Mouse (Mus musculus) B cell, adult (primary cell): Measurements from ENCODE around the gene 2310061N02Rik. TPM values are rescaled to one million over a fixed set of nuclear protein-coding genes. Genes with fewer than 3 reads are reported as not detected.

Experiments used
- total RNA-seq: library from RNA; stranded (reverse); gene quantifications from 4 replicates; pipeline ENCODE4 v1.2.4, GENCODE M21; 2023; ENCODE audit not compliant: inconsistent age

2310061N02Rik gene
- total RNA-seq = not detected in 4 replicates

DNA sequence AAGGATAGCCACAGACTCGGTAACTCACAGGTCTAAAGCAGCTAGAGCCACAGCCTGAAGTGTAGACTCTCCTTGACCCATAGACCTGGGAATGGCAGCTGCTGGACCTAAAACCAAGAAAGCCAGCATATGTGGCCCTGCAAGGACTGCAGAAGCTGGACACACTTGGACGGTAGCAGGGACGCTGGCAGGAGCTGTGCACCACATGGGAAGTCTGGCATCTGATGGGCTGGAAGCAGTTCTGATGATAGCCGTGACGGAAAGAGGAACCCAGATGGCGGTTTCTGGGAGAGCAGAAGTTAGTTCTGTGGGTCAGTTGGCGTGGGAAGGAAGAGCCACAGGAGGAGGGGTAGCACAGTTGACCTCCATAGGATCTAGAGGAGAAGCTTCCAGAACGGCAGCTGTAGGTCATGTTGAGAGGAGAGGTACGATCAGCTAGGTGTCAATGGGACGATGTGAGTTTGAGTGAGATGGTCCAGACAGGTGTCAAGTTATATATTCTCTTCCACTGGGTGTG, at the start of gene 2310061N02Rik:
Gene 2310061N02Rik, minus strand, starts transcription at position 467 of the 517 bp plus-strand sequence.

DNA sequence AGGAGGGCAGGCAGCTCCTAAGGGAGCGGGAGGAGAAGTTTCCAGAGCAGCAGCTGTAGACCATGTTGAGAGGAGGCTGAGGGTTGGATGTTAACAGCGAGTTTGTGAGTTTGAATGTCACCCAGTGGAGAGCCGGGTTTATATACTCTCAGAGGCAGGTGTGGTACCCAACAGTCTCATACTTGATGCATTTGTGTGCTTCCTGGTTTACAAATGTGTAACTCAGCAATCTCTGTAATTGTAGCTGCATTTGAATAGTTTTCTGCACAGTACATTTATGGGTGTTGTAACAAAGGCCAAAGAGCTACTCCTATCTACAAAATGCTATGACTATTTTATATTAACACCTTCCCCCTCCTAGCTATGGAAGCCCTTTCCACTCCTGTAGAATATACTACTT, 43.8 kb upstream of the 2310061N02Rik start, which contains the start of gene Krtap13:
Gene Krtap13, minus strand, starts transcription at position 101 of the 400 bp plus-strand sequence.

DNA sequence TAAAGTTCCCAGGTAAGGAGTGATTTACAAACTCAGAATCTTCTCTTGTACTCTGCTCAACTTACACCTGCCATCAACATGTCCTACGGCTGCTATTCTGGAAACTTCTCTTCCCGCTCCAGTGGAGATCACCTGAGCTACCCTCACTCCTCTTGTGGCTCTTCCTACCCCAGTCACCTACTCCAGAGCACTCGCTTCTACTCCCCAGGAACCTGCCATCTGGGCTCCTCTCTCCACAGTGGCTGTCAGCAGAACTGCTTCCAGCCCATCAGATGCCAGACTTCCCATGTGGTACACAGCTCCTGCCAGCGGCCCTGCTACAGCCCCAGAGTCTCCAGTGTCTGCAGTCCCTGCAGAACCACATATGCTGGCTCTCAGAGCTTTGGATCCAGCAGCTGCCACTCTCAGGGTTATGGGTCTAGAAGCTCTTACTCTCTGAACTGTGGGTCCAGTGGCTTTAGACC, 21.1 kb upstream of the 2310061N02Rik start, which contains the start of gene Krtap13-1:
Gene Krtap13-1, plus strand, starts transcription at position 51 of the 464 bp plus-strand sequence.

DNA sequence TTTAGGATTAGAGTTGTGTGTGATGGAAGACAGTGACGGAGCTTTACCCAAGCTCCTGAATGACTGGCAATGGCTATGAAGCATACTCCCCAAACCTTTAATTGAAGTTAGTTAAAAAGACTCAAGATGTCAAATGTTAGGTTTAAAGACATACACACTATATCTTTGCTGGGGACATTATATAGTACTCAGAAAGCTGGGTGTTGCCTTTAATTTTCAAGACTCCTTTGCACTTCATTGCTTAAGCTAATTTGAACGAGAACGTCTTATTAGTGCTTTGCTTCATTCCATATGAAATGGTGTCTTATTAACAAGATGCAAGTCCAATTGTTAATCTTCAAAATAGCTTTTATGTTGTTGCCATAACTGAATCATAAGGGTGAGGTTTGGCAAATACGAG, 36.2 kb downstream of the 2310061N02Rik start, which contains the start of gene Krtap27-1:
Gene Krtap27-1, minus strand, starts transcription at position 101 of the 400 bp plus-strand sequence.

Other genes starting within 250 kb of the 2310061N02Rik start
- gene Cldn17, start 201.0 kb downstream of the 2310061N02Rik start, total RNA-seq = not detected in 4 replicates
- gene Cldn8, start 144.8 kb downstream of the 2310061N02Rik start, total RNA-seq = not detected in 4 replicates
- gene Krtap24-1, start 95.7 kb downstream of the 2310061N02Rik start, total RNA-seq = not detected in 4 replicates
- not detected in 4 replicates for gene 2310079G19Rik, start 80.3 kb downstream of the 2310061N02Rik start, total RNA-seq
- not detected in 4 replicates for gene Krtap26-1, start 60.2 kb downstream of the 2310061N02Rik start, total RNA-seq
- not detected in 4 replicates for gene Krtap27-1, start 36.3 kb downstream of the 2310061N02Rik start, total RNA-seq
- not detected in 4 replicates for gene Krtap13-1, start 20.9 kb upstream of the 2310061N02Rik start, total RNA-seq
- gene Krtap13, start 43.7 kb upstream of the 2310061N02Rik start, total RNA-seq = not detected in 4 replicates
- gene 2310034C09Rik, start 50.9 kb upstream of the 2310061N02Rik start, total RNA-seq = not detected in 4 replicates
- gene 2310057N15Rik, start 66.2 kb upstream of the 2310061N02Rik start, total RNA-seq = not detected in 4 replicates
- gene Gm5965, start 69.9 kb upstream of the 2310061N02Rik start, total RNA-seq = not detected in 4 replicates
- gene Gm20741, start 104.3 kb upstream of the 2310061N02Rik start, total RNA-seq = not detected in 4 replicates
- gene Krtap15, start 112.3 kb upstream of the 2310061N02Rik start, total RNA-seq = not detected in 4 replicates
- not detected in 4 replicates for gene Krtap14, start 118.2 kb upstream of the 2310061N02Rik start, total RNA-seq
- gene Krtap19-1, start 161.4 kb upstream of the 2310061N02Rik start, total RNA-seq = not detected in 4 replicates
- not detected in 4 replicates for gene Krtap19-2, start 166.3 kb upstream of the 2310061N02Rik start, total RNA-seq
- gene Krtap19-3, start 170.1 kb upstream of the 2310061N02Rik start, total RNA-seq = not detected in 4 replicates
- gene Krtap19-4, start 177.1 kb upstream of the 2310061N02Rik start, total RNA-seq = not detected in 4 replicates
- gene Krtap19-5, start 188.5 kb upstream of the 2310061N02Rik start, total RNA-seq = not detected in 4 replicates
- not detected in 4 replicates for gene Krtap19-9b, start 224.3 kb upstream of the 2310061N02Rik start, total RNA-seq